Mouse (Mus musculus): ENCODE results near the gene Nav3.

DNA sequence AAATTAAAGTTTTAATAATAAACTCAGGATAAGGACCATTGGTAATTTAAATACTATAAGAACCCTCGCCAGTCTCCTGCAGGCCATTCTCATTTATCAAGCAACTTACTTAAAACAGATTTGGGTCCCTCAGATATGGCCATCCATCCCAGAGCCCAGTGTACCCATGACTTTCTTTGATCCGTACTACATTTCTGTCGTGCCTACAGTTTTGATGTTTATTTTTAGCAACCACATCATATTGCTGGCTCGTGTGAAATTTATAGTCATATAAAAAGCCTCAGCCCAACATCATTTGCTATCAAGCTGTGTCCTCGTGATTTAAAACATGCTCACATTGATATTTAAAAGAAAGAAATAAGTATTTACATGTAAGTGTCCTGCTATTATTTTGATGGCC is 394.8 kb downstream of the Nav3 start:
- TF ChIP-seq POLR2A (IDR thresholded peaks at IDR 0.05; ENCODE audit: low read depth, low read length) (no peak), CTCF (IDR thresholded peaks at IDR 0.05; ENCODE audit: extremely low read depth, insufficient read length, insufficient replicate concordance, low read depth, low read length) (no peak)
